Mouse (Mus musculus): Measurements from ENCODE around the gene Acsl6.
"Not testable (repeated sequence)": the region's sequence is repeated elsewhere in the genome, so short reads cannot be mapped to it uniquely, and the experiment has no call there.

Gene Acsl6

DNA sequence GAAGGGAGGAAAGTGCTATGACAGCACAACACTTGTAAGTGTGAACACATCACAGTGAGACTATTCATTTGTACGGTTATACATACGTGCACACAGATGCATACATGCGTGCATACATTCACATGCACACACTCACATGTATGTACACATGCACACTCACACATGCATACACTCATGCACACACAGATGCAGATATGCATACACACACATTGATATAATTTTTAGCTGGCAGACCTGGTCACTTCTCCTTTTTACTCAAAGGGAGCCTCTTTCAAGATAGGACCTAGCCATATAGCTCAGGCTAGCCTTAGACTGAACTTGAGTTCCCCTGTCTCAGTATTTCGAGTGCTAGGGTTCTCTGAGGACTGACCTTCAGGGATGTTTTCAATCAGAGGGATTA lies 87.7 kb downstream of the Acsl6 start:
- no peak for DNase-seq (ENCODE audit: low spot score in 2 of 2)

DNA sequence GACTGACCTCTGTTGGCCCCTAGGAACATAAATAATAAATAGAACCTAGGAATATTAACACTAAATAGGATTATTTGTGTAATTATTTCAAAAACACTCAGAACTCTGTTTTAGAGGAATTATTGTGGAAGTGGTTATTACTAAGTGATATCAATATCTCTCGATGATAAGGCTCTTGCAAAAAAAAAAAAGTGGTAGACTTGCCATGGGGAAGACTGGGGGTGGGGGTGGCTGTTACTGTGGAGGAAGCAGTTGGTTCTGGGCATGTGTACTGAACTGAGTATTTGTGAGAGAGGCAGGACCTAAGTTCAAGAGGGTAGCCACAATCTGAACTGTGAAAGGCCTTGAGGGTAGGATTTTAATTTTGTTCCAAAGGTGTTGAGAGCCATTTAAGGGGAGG lies 93.1 kb downstream of the Acsl6 start:
- no peak for DNase-seq (ENCODE audit: low spot score in 2 of 2)

DNA sequence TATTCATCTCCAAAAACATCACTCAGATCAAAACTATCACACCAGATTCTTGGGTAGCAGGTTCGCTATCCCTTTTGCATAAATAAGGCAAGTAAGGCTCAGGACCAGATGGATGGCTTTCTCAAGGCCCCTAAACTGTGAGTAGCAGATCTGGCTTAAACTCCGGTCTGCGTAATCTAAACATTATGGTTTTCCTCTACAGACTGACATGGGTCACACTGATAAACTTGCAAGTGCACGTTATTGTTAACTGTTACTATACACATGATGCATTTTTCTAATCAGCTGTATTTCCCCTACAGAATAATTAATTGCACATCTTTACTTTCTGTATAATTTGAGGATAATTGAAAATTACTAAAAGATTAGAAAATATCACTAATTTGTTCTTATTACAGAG lies 94.5 kb downstream of the Acsl6 start:
- DNase-seq (ENCODE audit: low spot score in 2 of 2): no peak

DNA sequence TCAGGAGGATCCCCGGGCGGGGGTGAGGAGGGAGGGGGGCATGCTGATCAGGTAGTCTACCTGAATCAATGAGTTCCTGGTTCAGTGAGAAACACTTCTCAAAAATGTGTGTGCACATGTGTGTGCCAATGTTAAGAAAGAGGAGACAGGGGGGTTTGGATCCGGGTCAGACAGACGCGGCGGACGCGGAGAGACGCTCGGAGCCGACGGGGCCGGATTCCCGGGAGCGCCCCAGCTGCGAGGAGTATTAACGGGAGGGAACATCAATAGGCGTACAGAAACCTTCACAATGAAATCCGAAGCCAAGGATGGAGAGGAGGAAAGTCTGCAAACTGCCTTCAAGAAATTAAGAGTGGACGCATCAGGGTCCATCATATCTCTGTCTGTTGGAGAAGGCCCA lies 97.2 kb downstream of the Acsl6 start:
- DNase-seq (ENCODE audit: low spot score in 2 of 2): not testable (repeated sequence)

DNA sequence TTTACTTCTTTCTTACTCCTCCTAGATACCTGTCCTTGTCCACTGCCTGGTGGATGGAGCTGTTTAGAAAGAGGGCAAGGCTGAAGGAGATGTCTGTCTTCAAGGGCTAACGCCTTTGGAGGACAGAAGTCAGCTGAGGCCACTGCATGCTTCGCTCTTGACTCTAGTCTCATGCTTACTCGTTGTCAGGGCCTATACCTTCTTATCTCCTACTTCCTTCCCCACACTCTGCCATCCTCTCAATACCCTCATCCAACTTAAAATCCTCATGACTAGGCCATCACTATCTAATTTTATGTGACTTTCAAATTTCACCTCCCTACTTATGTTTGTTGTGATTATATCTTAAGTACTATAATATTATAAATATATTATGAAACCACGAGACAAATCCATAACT lies 101.3 kb downstream of the Acsl6 start:
- no peak for DNase-seq (ENCODE audit: low spot score in 2 of 2)

DNA sequence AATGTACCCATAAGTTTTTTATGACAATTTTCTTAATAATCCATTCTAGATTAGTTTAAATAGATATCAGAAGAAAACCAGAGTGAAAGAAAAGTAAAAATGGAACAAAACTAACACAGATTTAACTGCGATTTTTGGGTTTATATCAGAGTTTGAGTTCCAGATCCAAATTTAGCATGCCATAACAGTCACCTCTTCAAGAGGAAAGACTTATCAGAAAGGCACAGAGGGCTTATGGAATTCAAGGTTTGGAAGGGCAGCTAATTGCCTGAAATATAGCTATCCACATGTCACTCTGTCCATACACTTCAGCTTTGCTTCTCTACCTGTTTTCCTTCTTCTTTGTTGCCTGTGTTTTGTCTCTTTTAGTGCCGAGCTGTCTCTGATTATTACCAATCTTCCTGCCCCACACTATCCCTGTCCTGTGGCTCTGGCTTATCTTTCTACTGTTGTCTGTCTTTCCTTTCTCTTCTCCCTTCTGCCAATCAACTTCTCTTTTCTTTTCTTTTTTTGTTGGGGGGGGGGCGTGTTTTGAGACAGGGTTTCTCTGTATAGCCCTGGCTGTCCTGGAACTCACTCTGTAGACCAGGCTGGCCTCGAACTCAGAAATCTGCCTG lies 103.4 kb downstream of the Acsl6 start:
- no peak for DNase-seq (ENCODE audit: low spot score in 2 of 2)

DNA sequence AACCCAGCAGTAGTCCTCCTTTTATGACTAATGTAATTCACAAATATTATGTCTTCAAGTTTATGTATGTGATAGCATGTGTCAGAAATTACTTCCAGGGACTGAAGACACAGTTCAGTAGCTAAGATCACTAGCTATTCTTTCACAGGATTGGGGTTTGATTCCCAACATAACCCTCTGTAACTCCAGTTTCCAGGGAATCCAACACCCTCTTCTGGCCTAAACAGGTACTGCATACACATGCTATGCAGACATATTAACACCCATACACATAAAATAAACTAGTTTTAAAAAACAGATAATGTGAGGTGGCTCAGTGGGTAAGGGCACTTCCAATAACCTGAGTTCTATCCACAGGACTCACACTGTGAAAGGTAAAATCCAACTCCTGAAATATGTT lies 107.0 kb downstream of the Acsl6 start:
- no peak for DNase-seq (ENCODE audit: low spot score in 2 of 2)

DNA sequence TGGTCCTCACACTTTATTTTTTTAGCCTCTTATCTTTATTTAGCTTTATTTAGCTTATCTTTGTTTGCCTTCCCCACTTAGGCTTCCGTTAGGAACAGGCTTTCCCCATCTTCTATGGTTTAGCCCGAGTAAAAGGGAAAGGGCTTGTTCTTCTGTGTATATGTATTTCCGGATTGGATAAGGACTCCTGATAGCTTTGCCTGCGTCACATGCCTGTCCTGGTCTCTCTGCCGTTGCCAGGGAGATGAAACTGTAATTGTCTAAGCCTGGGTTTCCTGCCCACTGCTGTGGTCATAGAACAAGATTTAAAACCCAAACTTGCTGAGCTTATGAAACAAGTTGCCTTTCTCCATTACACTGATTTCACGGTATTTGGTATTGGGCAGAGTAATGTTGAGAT lies 109.4 kb downstream of the Acsl6 start:
- DNase-seq (ENCODE audit: low spot score in 2 of 2): no peak

Data from urinary bladder, postnatal 36 days (tissue).